Mouse (Mus musculus): Measurements from ENCODE around the gene Alad. TPM values are rescaled to one million over a fixed set of nuclear protein-coding genes. Genes with fewer than 3 reads are reported as not detected.
A peak's percentile ranks its signal among the peaks of the same experiment; 100 is the strongest.

Alad gene
- total and polyA plus RNA-seq, 2 experiments from 2014 or later, result 62.1 to 82.4 TPM

DNA sequence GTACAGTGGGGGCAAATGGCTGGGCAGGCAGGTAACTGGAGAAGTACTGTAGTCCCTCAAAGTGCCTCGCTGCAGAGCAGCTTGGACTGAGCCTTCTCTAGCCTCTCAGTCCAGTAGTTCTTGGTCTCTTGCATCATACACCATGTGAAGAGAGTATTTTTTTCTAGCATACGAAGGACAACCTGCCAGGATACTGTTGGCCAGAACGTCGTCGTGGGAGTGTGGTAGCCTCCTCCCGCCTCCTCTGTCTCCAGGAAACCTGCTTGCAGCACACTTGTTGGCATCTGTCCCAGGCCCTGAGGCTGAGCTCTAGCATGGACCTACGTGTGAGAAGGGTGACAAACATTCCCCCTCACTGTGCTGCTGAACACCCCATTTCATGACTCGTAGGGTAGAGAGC lies 22.9 kb downstream of the Alad start:
- ATAC-seq (ENCODE audit: insufficient read depth, low read depth) (0 out of 2 replicates have a peak, but pooled peaks have one; percentile 13), DNase-seq (ENCODE audit: low spot score) (peak; percentile 39)
- Histone ChIP-seq H3K9me3 (replicated peaks; ENCODE audit: control insufficient read depth, low read length) (no peaks in the 10 kb centered on the region), H3K36me3 (replicated peaks; ENCODE audit: control insufficient read depth, insufficient read depth, low read length) (peaks cover 8% of the 10 kb centered on the region; the same call in 1 of the 2 replicates), H3K4me3 (ENCODE audit: low read depth, low read length) (no peak overlapping the region), H3K4me2 (ENCODE audit: low read depth, low read length) (no peak overlapping the region), H3K4me1 (ENCODE audit: control insufficient read depth, insufficient read depth) (peaks cover 8% of the 10 kb centered on the region; the same call in 1 of the 2 replicates), H3K9ac (replicated peaks; ENCODE audit: low read depth, low read length) (no peak overlapping the region), H3K27ac (ENCODE audit: low read depth) (no peak overlapping the region), H3K27me3 (ENCODE audit: control insufficient read depth, insufficient read depth, low read length) (no peaks in the 10 kb centered on the region)
- no peak for TF ChIP-seq EP300 (IDR thresholded peaks at IDR 0.05; ENCODE audit: low read depth)
- no peak for TF ChIP-seq CTCF (IDR thresholded peaks at IDR 0.05; ENCODE audit: low read depth)
- WGBS, result 21% methylated on average over 8 of the region's 8 CpGs

DNA sequence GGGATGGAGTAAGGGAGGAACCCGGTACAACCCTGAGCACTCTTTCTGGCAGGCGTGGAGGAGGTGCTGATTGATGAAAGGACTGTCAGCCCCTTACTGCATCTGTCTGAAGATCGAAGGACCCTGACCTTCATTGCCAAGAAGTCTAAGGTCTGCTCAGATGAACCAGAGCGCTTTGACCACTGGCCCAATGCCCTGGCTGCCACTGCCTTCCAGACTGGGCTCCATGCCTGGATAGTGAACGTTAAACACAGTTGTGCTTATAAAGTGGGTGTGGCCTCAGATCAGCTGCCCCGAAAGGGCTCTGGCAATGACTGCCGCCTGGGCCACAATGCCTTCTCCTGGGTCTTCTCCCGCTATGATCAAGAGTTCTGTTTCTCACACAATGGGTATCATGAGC lies 23.8 kb downstream of the Alad start:
- 0 out of 2 replicates have a peak, but pooled peaks have one; percentile 43 for ATAC-seq (ENCODE audit: insufficient read depth, low read depth)

GRCm38 (mm10) chr4:62494230-62494629 lies 25.5 kb downstream of the Alad start:
- ATAC-seq (ENCODE audit: insufficient read depth, low read depth) (no peak), DNase-seq (ENCODE audit: low spot score) (no peak)
- no peak overlapping the region for H3K9ac ChIP-seq (replicated peaks; ENCODE audit: low read depth, low read length)
- H3K4me3 ChIP-seq (ENCODE audit: low read depth, low read length), result no peak overlapping the region
- H3K4me2 ChIP-seq (ENCODE audit: low read depth, low read length), result no peak overlapping the region
- WGBS, result 51% methylated on average over 9 of the region's 9 CpGs
- no peak overlapping the region for H3K27ac ChIP-seq (ENCODE audit: low read depth)
- no peaks in the 10 kb centered on the region for H3K9me3 ChIP-seq (replicated peaks; ENCODE audit: control insufficient read depth, low read length)
- no peak for TF ChIP-seq CTCF (IDR thresholded peaks at IDR 0.05; ENCODE audit: low read depth)
- TF ChIP-seq EP300 (IDR thresholded peaks at IDR 0.05; ENCODE audit: low read depth), result no peak
- H3K4me1 ChIP-seq (ENCODE audit: control insufficient read depth, insufficient read depth), result no peaks in the 10 kb centered on the region; the same call in 1 of the 2 replicates
- peaks cover 7% of the 10 kb centered on the region; the same call in 1 of the 2 replicates for H3K36me3 ChIP-seq (replicated peaks; ENCODE audit: control insufficient read depth, insufficient read depth, low read length)
- H3K27me3 ChIP-seq (ENCODE audit: control insufficient read depth, insufficient read depth, low read length), result no peaks in the 10 kb centered on the region

More for the DNA sequence above, 23.8 kb downstream of the Alad start:
- H3K4me3 ChIP-seq (ENCODE audit: low read depth, low read length), result no peak overlapping the region
- H3K4me1 ChIP-seq (ENCODE audit: control insufficient read depth, insufficient read depth), result peaks cover 2% of the 10 kb centered on the region; the same call in 1 of the 2 replicates
- peaks cover 8% of the 10 kb centered on the region; the same call in 1 of the 2 replicates for H3K36me3 ChIP-seq (replicated peaks; ENCODE audit: control insufficient read depth, insufficient read depth, low read length)
- H3K4me2 ChIP-seq (ENCODE audit: low read depth, low read length), result no peak overlapping the region
- peak; percentile 30 for DNase-seq (ENCODE audit: low spot score)
- TF ChIP-seq CTCF (IDR thresholded peaks at IDR 0.05; ENCODE audit: low read depth), result no peak
- no peak for TF ChIP-seq EP300 (IDR thresholded peaks at IDR 0.05; ENCODE audit: low read depth)
- H3K9ac ChIP-seq (replicated peaks; ENCODE audit: low read depth, low read length), result no peak overlapping the region
- no peaks in the 10 kb centered on the region for H3K9me3 ChIP-seq (replicated peaks; ENCODE audit: control insufficient read depth, low read length)
- H3K27ac ChIP-seq (ENCODE audit: low read depth), result no peak overlapping the region
- WGBS, result 45% methylated on average over 8 of the region's 8 CpGs
- H3K27me3 ChIP-seq (ENCODE audit: control insufficient read depth, insufficient read depth, low read length), result no peaks in the 10 kb centered on the region

DNA sequence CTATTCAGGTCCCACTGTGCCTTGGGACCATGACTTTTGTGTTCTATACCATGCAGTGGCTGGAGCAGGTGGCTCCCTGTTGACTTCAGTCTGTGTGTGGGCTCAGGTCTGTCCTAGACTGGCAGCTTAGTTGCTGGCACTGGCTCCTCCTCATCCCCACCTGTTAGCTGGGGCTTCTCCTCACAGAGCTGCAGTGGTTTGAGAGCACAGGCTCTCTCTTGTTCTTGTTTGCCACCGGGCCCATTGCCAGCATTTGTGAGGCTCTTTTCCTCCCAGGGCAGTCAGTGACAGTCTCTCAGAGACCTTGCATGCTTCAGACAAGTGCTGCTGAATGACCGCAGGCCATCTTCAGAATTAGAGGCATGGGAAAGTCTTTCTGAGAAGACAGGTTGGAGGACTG lies 27.0 kb downstream of the Alad start:
- no peak overlapping the region for H3K4me3 ChIP-seq (ENCODE audit: low read depth, low read length)
- no peak overlapping the region for H3K4me2 ChIP-seq (ENCODE audit: low read depth, low read length)
- TF ChIP-seq EP300 (IDR thresholded peaks at IDR 0.05; ENCODE audit: low read depth) (no peak), CTCF (IDR thresholded peaks at IDR 0.05; ENCODE audit: low read depth) (no peak)
- no peak overlapping the region for H3K9ac ChIP-seq (replicated peaks; ENCODE audit: low read depth, low read length)
- no peaks in the 10 kb centered on the region for H3K9me3 ChIP-seq (replicated peaks; ENCODE audit: control insufficient read depth, low read length)
- no peaks in the 10 kb centered on the region for H3K36me3 ChIP-seq (replicated peaks; ENCODE audit: control insufficient read depth, insufficient read depth, low read length)
- H3K27ac ChIP-seq (ENCODE audit: low read depth), result no peak overlapping the region
- WGBS, result 77% methylated on average over 2 of the region's 2 CpGs
- H3K4me1 ChIP-seq (ENCODE audit: control insufficient read depth, insufficient read depth), result no peaks in the 10 kb centered on the region; the same call in 1 of the 2 replicates
- no peak for DNase-seq (ENCODE audit: low spot score)
- no peaks in the 10 kb centered on the region for H3K27me3 ChIP-seq (ENCODE audit: control insufficient read depth, insufficient read depth, low read length)
- no peak for ATAC-seq (ENCODE audit: insufficient read depth, low read depth)

GRCm38 (mm10) chr4:62487914-62488313 lies 31.8 kb downstream of the Alad start:
- no peak overlapping the region for H3K4me3 ChIP-seq (ENCODE audit: low read depth, low read length)
- no peak overlapping the region for H3K27ac ChIP-seq (ENCODE audit: low read depth)
- H3K36me3 ChIP-seq (replicated peaks; ENCODE audit: control insufficient read depth, insufficient read depth, low read length), result no peaks in the 10 kb centered on the region
- H3K27me3 ChIP-seq (ENCODE audit: control insufficient read depth, insufficient read depth, low read length), result no peaks in the 10 kb centered on the region
- no peak overlapping the region for H3K4me2 ChIP-seq (ENCODE audit: low read depth, low read length)
- TF ChIP-seq CTCF (IDR thresholded peaks at IDR 0.05; ENCODE audit: low read depth) (no peak), EP300 (IDR thresholded peaks at IDR 0.05; ENCODE audit: low read depth) (no peak)
- no peaks in the 10 kb centered on the region for H3K9me3 ChIP-seq (replicated peaks; ENCODE audit: control insufficient read depth, low read length)
- H3K9ac ChIP-seq (replicated peaks; ENCODE audit: low read depth, low read length), result no peak overlapping the region
- ATAC-seq (ENCODE audit: insufficient read depth, low read depth) (no peak), DNase-seq (ENCODE audit: low spot score) (no peak)
- no peaks in the 10 kb centered on the region for H3K4me1 ChIP-seq (ENCODE audit: control insufficient read depth, insufficient read depth)
- WGBS, result 84% methylated on average over 2 of the region's 2 CpGs

GRCm38 (mm10) chr4:62487172-62487571 lies 32.5 kb downstream of the Alad start:
- no peaks in the 10 kb centered on the region for H3K36me3 ChIP-seq (replicated peaks; ENCODE audit: control insufficient read depth, insufficient read depth, low read length)
- no peak overlapping the region for H3K27ac ChIP-seq (ENCODE audit: low read depth)
- no peaks in the 10 kb centered on the region for H3K9me3 ChIP-seq (replicated peaks; ENCODE audit: control insufficient read depth, low read length)
- 84% methylated on average over 5 of the region's 5 CpGs for WGBS
- no peak for ATAC-seq (ENCODE audit: insufficient read depth, low read depth)
- no peaks in the 10 kb centered on the region for H3K4me1 ChIP-seq (ENCODE audit: control insufficient read depth, insufficient read depth)
- no peak for TF ChIP-seq EP300 (IDR thresholded peaks at IDR 0.05; ENCODE audit: low read depth)
- no peak for TF ChIP-seq CTCF (IDR thresholded peaks at IDR 0.05; ENCODE audit: low read depth)
- no peak overlapping the region for H3K4me3 ChIP-seq (ENCODE audit: low read depth, low read length)
- no peaks in the 10 kb centered on the region for H3K27me3 ChIP-seq (ENCODE audit: control insufficient read depth, insufficient read depth, low read length)
- no peak for DNase-seq (ENCODE audit: low spot score)
- no peak overlapping the region for H3K4me2 ChIP-seq (ENCODE audit: low read depth, low read length)
- no peak overlapping the region for H3K9ac ChIP-seq (replicated peaks; ENCODE audit: low read depth, low read length)
